Mouse (Mus musculus) B cell, adult 2 months (primary cell): ENCODE results near the gene Mlxip.
A peak's percentile ranks its signal among the peaks of the same experiment; 100 is the strongest.

Source experiments
- DNase-seq, 2 experiments: peaks; one replicate each; pipeline ENCODE4 v3.0.0; 2022

Mlxip gene

DNA sequence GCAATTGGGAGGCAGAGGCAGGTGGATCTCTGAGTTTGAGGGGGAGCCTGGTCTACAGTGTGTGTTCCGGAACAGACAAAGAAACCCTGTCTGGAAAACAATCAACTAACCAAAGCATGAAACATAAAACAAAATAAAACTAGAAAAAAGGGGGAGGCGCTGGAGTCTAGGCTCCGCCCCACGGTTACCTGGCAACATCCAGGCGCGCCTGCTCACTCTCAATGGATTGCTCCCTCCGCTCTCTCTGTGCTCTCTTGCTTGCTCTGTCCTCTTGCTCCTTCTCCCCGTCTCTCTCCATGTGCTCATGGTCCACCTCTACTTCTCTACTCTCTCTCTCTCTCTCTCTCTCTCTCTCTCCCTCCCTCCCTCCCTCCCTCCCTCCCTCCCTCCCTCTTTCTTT, 11.9 kb upstream of the Mlxip start:
- DNase-seq, result peak; percentile 27 to 29

DNA sequence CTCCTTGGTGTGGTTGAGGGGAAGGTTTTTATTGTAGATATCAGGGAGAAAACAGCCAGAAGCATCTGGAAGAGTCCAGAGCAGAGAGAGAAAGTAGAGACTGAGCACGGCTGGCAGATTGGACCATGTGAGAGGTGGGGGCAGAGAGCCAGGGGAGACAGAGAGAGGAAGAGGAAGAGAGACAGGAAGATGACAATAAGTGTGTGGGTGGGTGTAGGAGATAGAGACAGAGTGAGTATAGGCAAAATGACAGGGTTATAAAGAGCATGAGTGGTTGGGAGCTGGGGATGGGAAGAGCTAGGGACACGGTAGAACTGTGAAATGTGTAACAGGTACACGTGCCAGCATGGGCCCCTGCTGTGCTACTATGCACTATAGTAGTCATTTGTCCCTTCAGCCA, 6.1 kb upstream of the Mlxip start:
- DNase-seq, result peak in 1 of 2 experiments; percentile 23

DNA sequence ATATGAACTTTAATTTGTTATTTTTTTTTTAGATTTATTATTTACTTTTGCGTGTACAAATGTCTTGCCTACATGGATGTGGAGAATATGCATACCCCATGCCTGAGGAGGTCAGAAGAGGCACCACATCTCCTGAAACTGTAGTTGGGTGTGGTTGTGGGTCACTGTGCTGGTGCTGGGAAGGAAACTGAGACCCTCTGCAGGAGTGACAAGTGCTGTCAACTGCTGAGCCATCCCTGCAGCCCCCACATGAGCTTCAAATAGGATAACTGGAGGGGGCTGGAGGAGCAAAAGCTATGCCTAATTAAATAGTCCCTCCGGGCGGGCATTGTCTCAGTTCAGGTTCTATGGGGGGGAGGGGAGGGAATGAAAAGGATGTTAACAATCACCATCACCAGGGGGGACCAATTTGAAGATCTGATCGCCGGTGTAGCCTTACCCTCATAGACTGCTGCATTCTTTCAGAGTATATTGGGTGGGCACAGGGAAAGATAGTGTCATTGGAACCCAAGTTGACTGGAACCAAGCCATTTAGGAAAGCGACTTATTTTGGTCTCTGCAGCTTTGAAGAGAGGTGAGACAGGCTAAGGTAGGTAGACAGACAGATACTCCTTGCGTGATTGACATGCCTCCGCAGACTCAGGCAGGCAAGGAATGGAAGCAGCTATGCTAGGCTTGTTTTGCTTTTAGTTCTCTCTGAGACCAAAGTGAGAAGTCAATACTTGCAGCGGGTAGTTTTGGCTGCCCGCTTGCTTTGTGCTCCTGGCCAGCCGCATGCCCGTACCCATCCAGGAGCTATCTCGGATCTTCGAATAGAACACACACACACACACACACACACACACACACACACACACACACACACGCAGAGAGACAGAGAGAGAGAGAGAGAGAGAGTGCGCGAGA, 3.8 kb upstream of the Mlxip start:
- DNase-seq, result no peak

DNA sequence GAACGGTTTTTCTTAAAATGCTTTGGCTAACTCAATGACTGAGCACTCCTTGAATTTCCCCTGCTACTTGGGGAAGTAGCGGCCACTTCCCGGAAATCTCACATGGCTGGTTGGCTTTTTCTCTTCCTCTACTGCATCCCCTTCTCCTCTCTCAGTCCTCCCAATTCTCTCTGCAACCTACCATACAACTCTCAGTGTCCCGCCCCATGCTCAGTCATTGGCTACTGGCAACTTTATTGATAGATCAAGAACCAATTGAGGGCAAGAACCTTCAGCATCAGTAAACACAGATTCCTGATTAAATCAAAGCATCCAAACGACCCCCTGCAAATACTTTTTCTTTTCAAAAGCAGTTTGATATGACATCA, 3.2 kb upstream of the Mlxip start:
- DNase-seq, result peak; percentile 40 to 50

DNA sequence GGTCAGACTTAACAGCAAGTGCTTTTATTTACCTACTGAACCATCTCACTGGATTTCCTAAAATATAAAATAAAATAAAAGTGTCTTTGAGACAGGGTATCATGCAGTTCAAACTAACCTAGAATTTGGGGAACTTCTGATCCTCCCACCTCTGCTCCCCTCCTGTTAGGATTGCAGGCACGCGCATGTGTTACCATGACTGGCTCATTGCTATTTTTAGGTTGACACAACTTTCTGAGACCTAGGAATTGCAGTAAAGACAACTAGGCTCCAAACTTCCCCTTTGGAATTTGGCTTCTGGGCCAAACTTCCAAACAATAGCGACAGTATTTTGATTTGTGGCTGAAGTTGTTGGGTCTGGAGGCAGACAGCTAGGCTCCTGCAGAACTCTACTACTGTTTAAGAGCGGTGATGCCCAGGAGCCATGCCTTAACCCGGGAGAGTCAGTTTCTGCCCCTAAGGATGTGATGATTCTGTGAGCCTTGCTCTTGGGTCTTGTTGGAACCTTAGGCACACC, 754 bp upstream of the Mlxip start:
- DNase-seq, result no peak

DNA sequence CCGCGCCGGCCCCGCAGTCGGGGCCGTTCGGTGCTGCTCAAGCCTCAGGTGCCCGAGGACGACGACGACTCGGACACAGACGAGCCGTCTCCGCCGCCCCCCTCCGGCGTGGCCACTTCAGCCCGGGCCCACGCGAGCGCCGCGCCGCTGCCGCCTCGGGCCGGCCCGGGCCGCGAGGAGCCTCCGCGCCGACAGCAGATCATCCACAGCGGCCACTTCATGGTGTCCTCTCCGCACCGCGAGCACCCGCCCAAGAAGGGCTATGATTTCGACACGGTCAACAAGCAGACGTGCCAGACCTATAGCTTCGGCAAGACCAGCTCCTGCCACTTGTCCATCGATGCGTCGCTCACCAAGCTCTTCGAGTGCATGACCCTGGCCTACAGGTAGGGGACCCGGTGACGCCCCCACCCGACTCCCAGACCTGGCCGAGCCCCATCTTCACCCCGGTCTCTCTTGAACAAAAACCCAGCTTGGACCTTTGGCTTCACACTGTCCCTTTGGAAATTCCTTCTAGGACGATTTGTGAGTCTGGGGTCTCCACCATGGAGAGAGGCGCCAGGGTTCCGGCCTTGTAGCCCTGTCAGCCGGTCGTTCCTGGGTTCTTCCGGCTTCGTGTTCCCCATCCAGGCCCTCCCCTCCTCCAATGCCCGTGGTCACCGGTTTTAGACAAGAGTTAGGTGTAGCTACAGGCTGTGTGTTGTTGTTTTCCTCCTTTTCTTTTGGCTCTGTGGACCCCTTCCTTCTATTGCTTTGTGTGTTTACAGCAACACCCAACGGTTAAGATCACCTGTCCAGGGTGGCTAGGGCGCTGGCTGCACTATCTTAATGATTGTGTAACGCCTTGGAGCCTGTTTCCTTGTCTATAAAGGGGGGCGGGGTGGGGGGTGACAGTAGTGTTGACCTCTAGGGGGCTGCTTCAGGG, 621 bp downstream of the Mlxip start:
- peak; percentile 59 to 62 for DNase-seq

DNA sequence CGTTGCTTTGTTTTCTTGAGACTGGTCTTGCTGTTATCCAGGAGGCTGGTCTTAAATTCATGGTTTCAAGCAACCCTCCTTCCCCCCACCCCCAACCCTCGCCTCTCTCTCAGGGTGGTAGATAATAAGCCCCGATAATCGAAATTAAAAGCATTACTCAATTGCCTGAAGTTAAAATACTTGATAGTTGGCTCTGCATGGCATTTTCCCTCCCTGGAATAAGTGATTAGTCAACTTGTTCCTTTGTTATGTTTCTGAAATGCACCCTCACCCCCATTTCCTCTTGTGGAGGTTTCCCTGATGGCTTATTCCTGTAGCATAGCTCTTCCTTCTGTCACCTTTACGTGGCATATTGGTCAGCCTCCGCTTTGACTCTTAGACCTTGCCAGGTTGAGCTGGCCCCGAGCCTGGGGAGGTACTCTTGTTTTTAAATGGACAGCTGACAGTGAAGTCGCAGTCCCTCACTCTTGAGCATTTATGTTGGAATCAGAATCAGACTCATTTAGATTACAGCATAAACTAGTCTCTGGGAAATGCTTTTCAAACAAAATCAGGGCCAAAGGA, 2.4 kb downstream of the Mlxip start:
- DNase-seq, result no peak

DNA sequence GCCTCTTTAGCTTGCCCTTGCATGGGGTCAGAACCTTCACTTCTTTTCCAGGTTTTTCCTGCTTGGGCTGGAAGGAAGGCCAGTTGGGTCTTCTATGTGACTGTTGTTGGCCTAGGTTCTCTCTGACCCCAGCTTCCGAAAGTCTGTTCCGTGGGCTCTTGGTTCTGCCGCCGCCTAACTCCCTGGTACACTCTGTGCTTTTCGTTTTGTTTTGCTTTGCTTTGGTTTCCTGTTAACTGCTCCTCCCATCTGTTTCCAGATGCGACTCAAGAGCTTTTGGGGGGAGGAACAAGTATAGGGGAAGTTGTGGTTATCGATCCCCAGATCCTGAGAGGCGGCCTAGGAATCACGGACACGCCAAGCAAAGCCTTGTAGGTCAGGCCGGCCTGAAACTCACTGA, 3.2 kb downstream of the Mlxip start:
- DNase-seq, result peak; percentile 31 to 38

DNA sequence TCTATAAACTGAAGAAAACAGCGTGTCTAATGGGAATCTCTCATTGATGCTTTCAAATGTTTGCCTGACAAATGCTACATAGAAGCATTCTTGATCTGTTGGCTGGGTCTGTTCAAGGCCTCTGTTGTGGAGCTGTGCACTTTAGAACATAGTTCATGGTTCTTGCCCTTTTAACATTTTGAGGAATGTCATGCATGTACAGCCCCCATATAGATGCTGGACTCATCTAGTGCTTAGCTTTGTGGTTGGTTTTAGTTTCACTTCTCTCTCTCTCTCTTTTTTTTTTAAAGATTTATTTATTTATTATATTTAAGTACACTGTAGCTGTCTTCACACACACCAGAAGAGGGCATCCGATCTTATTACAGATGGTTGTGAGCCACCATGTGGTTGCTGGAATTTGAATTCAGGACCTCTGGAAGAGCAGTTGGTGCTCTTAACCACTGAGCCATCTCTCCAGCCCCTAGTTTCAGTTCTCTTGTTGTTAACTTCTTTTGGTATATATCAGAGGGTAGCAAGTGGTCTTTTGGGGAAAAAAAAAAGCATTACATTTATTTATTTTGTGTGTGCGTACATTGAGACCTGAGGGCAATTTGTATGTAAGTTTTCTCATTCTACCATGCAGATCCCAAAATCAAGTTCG, 4.4 kb downstream of the Mlxip start:
- peak; percentile 41 to 46 for DNase-seq

DNA sequence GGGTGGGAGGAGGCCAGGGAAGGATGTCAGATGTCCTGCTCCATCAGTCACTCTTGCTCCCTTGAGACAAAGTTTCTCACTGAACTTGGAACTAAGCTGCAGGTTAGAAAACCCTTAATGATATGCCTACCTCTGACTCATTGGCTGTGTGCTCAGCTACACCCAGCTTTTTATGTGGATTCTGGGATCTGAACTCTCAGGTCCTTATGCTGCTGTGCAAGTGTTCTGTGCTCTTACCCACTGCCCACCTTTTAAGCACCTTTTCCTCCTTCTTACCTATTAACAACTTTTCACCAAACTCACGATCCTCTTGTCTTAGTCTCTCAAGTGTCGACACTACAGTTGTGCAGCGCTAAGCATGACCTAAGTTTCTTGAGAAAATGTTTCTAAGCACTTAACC, 9.9 kb downstream of the Mlxip start:
- no peak for DNase-seq

DNA sequence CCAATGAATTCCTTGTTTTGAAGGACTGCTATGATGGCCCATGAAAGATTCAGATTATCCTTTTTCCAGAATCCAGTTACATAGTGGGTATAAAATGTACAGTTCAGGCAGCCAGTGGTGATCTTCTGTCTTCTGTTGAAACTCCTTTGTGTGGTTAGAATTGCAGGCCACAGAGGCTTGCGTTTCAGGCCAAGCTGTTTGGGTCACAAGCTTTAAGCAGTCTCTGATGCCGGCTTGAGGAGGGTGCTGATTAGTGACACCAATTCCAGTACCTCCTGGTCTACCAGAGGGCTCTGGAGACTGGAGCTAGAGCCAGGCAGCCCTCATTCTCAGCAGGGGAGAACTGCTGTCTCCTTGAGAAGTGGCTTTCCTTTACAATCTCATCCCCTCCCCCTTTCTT, 12.4 kb downstream of the Mlxip start:
- no peak for DNase-seq

DNA sequence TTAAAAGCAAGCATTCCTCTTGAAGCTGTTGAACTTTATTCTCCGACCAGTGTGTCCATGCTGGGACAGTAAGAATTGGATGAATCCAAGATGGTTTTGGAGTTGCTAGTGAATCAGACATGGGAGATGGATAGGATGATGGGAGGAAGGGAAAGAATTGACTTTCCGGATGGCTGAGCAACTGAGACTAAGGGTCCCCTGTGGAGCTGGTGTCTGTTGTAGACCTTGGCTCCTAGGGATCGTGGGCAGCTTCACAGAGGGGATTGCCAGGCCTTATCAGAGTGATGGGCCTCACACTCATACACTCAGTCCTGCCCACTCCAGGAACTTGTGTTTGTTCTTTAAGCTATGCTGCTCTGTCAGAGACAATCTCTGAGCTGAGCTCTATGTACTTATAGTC, 13.6 kb downstream of the Mlxip start:
- no peak for DNase-seq

DNA sequence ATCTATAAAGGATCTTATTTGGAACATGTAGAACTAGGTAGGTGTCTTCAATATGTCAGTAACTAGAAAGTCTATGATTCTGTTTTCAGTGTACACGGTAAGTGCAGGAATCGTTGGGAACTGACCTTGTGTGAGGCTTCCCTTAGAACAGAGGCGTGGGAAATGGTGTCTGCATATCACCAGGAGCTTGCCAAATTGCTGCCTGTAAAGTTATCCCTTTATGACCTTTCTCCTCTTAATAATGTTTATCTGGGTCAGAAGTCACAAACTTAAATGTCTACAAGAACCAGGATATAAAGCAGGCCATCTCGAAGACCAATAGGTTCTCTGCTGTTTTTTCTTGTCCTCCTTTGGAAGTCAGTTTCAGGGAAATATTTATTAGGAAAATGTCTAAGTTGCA, 17.6 kb downstream of the Mlxip start:
- no peak for DNase-seq

DNA sequence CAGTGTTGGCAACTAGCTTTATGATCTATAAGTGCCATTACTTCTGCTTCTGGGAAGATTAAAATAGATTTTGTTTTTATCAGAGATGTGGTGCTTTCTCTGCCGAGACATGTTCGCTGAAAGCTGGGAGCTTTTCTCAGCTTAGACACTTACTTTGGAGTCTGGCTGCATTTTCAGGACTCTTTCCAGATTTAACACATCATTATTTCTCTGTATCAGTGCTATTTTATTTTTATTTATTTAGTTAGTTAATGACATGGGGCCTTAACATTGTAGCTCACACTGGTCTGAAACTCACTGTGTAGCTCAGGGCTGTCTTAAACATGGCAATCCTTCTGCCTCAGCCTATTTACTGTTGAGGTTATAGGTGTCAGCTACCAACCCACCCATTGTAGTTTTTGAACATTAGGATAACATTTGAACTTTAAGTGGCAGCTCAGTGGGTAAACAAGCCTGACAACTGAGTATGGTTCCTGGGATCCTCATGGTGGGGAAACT, 19.3 kb downstream of the Mlxip start:
- DNase-seq, result no peak

DNA sequence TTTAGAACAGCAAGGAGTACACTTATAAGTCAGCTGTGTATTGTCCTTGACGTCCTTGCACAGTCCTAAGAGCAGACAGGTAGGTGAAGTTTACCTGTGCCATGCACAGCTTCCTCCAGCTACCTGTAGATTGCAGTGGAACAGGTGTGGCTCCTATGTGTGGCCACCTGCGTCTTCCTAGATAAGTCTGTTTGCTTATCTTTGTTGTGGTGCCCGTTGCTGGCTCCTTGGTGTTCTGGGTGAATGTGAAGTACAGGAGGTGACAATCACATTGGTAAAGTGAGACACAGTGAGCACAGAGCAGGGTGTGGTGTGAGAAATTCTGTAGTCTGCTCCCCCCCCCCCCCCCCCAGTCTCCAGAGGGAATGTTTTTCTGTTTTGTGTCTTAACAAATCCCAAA, 21.6 kb downstream of the Mlxip start:
- no peak for DNase-seq

DNA sequence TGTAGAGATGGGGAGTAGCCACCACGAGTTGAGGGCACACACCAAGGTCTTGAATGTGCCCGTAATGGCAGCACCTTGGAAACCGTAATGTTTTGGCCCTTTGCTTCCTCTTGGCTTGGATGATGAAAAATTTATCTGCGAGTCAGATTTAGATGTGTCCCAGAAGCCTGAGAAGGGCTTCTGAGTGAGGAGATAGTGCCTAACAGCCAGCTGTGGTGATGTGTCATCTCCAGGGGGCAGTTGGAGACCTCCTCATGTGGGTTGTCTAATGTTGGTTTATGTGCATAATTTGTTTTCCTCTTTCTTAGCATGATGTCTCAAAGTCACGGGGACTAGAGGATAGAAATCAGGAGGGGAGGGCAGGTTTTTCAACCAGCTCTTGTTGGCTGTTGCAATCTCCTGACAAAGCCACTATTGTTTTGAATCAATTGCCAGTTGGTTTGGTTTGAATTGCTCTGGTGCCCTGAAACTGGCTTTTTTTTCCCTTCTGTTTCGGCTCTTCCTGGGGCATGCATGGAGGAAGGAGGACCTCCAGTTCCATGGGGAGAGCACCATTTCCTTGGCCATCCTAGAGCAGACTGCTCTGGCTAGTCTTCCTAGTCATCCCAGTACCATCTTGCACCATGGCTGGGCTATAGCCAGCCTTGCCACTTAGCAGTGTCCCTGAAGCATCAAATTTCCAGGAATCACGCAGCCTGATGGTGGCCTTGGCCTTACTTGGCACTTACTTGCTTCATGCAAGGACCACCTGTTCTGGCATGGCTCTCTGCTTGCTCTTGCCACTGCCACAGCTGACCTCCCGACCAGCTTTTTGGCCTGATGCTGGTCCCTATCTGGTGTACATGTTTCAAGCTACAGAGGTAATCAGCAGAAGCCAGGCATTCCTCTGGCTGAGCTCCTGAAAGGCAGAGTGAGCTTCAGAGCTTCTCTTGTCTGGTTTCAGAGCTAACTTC, 22.2 kb downstream of the Mlxip start:
- no peak for DNase-seq

DNA sequence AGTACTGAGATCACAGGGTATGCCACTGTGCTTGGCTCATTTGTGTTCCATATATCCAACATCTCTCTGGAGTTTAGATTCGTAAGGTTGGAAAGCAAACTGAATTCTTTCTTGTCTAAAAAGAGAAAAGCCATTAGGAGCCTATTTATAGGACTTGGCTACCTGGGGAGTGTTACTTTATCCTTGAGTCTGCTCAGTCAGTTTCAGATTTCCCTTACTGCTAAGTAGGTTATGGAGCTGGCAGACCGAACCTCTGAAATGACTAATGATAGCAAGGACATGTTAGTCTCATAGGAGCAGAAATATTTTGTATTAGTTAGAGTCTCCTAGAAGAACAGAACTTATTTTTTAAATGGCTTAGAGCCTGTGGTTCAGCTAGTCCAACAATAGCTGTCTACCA, 29.3 kb downstream of the Mlxip start:
- no peak for DNase-seq

DNA sequence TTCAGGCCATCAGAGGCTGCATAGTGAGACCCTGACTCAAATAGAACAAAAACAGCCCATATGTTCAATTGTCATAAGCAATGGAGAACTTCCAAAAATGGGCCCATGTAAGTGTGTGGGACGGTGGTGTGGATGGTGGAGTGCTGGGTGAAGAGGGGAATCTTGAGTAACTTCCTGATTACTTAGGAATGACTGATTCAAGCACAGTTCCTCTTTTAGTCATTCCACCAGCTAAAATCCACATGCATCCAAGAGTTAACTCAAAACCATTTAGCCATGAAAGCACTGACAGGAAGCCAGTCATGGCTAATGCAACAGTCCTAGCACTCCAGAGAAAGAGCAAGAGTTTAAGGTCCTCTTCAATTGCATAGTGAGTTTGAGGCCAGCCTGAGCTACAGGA, 33.0 kb downstream of the Mlxip start:
- DNase-seq, result no peak

DNA sequence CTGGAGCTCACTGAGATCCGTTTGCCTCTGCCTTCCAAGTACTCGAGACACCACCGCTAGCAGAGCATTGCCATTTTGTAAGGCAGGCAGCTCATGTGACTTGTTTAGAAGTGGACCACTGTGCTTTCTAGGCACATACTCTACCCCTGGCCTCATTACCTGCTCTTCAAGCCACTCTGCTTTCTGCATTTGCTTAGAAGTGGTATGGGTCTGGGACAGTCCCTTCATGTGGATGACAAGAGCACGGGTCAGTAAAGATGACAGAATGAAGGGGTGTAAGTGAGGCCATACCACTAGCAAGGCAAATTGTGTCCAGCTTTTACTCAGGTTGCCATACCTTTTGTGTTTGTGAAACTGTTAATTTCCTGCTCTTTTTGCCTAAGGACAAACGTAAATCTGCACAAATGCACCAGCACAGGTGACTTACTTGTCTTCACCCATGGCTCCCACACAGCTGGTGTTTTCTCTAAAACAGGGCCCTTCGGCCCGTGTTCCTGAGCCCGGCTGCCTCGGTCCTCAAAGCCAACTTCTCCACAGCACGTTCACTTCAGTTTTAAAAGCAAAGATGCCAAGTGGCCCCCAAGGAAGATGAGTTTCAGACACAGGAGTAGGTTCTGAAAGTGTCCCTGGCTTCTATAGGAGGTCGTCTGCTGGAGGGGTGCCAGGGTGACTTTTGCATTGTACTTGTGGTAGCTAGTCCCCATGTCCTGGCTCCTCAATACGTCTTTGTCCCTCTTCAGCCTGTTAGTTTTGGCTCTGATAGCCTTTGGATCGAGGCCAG, 37.1 kb downstream of the Mlxip start:
- DNase-seq, result no peak

DNA sequence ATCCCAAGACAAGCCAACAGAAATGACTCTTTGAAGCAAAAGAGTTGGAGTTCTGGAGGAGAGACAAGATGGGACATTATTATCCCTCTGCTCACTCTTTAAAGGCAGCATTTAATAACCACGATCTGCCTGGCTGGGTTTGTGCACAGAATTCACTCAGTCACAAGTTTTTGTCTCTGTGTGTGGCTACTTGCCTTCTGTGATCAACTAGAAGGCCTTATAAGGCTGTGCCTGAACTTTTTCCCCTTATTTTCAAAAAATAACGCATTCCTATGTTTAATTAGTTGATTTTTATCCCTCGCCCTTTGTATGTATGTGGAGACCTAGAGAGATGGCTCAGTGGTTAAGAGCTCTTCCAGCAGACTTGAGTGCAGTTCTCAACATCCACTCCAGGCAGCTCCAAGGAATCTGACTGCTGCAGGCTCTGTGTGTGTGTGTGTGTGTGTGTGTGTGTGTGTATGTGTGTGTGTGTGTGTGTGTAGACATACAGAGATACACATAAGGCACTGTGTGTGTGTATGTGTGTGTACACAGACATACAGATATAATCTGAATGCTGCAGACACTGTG, 37.8 kb downstream of the Mlxip start:
- DNase-seq, result no peak
